Mouse (Mus musculus): ENCODE measurements at regions not wholly inside any gene's neighbourhood (a gene's known extent, or its start where the extent isn't known, plus 50 kb on each side); places are given as distances from the start of the nearest gene placed in this dataset.
A peak's percentile ranks its signal among the peaks of the same experiment; 100 is the strongest.

GRCm38 (mm10) chr8:126727068-126727467 lies 133.3 kb upstream of the Irf2bp2 start:
- WGBS (ENCODE audit: insufficient replicate concordance), result 73% methylated on average over 2 of the region's 2 CpGs
- H3K4me2 ChIP-seq, result no peak overlapping the region
- no peaks in the 10 kb centered on the region for H3K9me3 ChIP-seq (replicated peaks)
- no peaks in the 10 kb centered on the region for H3K4me1 ChIP-seq
- no peaks in the 10 kb centered on the region for H3K36me3 ChIP-seq
- no peaks in the 10 kb centered on the region for H3K27me3 ChIP-seq (replicated peaks)
- ATAC-seq, result no peak
- no peak overlapping the region for H3K27ac ChIP-seq
- no peak overlapping the region for H3K9ac ChIP-seq
- H3K4me3 ChIP-seq, result no peak overlapping the region

- Histone ChIP-seq H3K4me1 (0 out of 2 replicates have a peak, but pooled peaks cover 5% of the 10 kb centered on the region), H3K27me3 (replicated peaks) (no peaks in the 10 kb centered on the region), H3K4me3 (no peak overlapping the region), H3K36me3 (no peaks in the 10 kb centered on the region), H3K9ac (no peak overlapping the region), H3K27ac (no peak overlapping the region), H3K9me3 (replicated peaks) (no peaks in the 10 kb centered on the region), H3K4me2 (no peak overlapping the region)
- 64% methylated on average over 9 of the region's 9 CpGs for WGBS (ENCODE audit: insufficient replicate concordance)
- ATAC-seq, result no peak
These were observed 129.7 kb upstream of the Irf2bp2 start for GRCm38 (mm10) chr8:126723259-126724122.

- H3K27ac ChIP-seq, result no peak overlapping the region
- no peak overlapping the region for H3K4me3 ChIP-seq
- H3K36me3 ChIP-seq, result no peaks in the 10 kb centered on the region
- H3K9me3 ChIP-seq (replicated peaks), result no peaks in the 10 kb centered on the region
- no peaks in the 10 kb centered on the region for H3K27me3 ChIP-seq (replicated peaks)
- H3K9ac ChIP-seq, result no peak overlapping the region
- H3K4me2 ChIP-seq, result no peak overlapping the region
- ATAC-seq, result no peak
- H3K4me1 ChIP-seq, result 0 out of 2 replicates have a peak, but pooled peaks cover 5% of the 10 kb centered on the region
- WGBS (ENCODE audit: insufficient replicate concordance), result 69% methylated on average over 10 of the region's 10 CpGs
These were observed 127.8 kb upstream of the Irf2bp2 start for GRCm38 (mm10) chr8:126721621-126722020.

GRCm38 (mm10) chr8:126720473-126721145 lies 126.8 kb upstream of the Irf2bp2 start:
- peak overlapping the region; percentile 42; the same call in 1 of the 2 replicates for H3K27ac ChIP-seq
- peak; percentile 68; the same call in 1 of the 2 replicates for ATAC-seq

GRCm38 (mm10) chr8:126719748-126720147 lies 126.0 kb upstream of the Irf2bp2 start:
- no peaks in the 10 kb centered on the region for H3K27me3 ChIP-seq (replicated peaks)
- H3K9ac ChIP-seq, result no peak overlapping the region
- ATAC-seq, result no peak
- H3K36me3 ChIP-seq, result no peaks in the 10 kb centered on the region
- no peak overlapping the region for H3K4me2 ChIP-seq
- H3K27ac ChIP-seq, result no peak overlapping the region
- H3K9me3 ChIP-seq (replicated peaks), result no peaks in the 10 kb centered on the region
- 0 out of 2 replicates have a peak, but pooled peaks cover 5% of the 10 kb centered on the region for H3K4me1 ChIP-seq
- H3K4me3 ChIP-seq, result no peak overlapping the region
- 48% methylated on average over 2 of the region's 2 CpGs for WGBS (ENCODE audit: insufficient replicate concordance)

More at GRCm38 (mm10) chr8:126720473-126721145, 126.8 kb upstream of the Irf2bp2 start:
- no peaks in the 10 kb centered on the region for H3K9me3 ChIP-seq (replicated peaks)
- 66% methylated on average over 4 of the region's 4 CpGs for WGBS (ENCODE audit: insufficient replicate concordance)
- H3K4me3 ChIP-seq, result no peak overlapping the region
- no peak overlapping the region for H3K4me2 ChIP-seq
- no peak overlapping the region for H3K9ac ChIP-seq
- no peaks in the 10 kb centered on the region for H3K27me3 ChIP-seq (replicated peaks)
- H3K4me1 ChIP-seq, result 0 out of 2 replicates have a peak, but pooled peaks cover 5% of the 10 kb centered on the region
- H3K36me3 ChIP-seq, result no peaks in the 10 kb centered on the region

GRCm38 (mm10) chr8:126717652-126718155 lies 123.9 kb upstream of the Irf2bp2 start:
- Histone ChIP-seq H3K4me1 (0 out of 2 replicates have a peak, but pooled peaks cover 5% of the 10 kb centered on the region), H3K36me3 (no peaks in the 10 kb centered on the region), H3K4me2 (no peak overlapping the region), H3K9ac (no peak overlapping the region), H3K27ac (no peak overlapping the region), H3K27me3 (replicated peaks) (no peaks in the 10 kb centered on the region), H3K4me3 (no peak overlapping the region), H3K9me3 (replicated peaks) (no peaks in the 10 kb centered on the region)
- ATAC-seq, result no peak
- WGBS (ENCODE audit: insufficient replicate concordance), result 64% methylated on average over 2 of the region's 2 CpGs

- WGBS (ENCODE audit: insufficient replicate concordance), result 86% methylated on average over 1 of the region's 1 CpGs
- H3K9ac ChIP-seq, result no peak overlapping the region
These were observed 121.9 kb upstream of the Irf2bp2 start for GRCm38 (mm10) chr8:126715666-126716065.

GRCm38 (mm10) chr8:126713602-126714145 lies 119.9 kb upstream of the Irf2bp2 start:
- Histone ChIP-seq H3K4me1 (no peaks in the 10 kb centered on the region), H3K36me3 (no peaks in the 10 kb centered on the region), H3K27ac (no peak overlapping the region), H3K9me3 (replicated peaks) (no peaks in the 10 kb centered on the region), H3K27me3 (replicated peaks) (no peaks in the 10 kb centered on the region), H3K4me3 (no peak overlapping the region), H3K4me2 (no peak overlapping the region), H3K9ac (no peak overlapping the region)
- no peak for ATAC-seq
- WGBS (ENCODE audit: insufficient replicate concordance), result 59% methylated on average over 8 of the region's 8 CpGs

More at GRCm38 (mm10) chr8:126715666-126716065, 121.9 kb upstream of the Irf2bp2 start:
- H3K9me3 ChIP-seq (replicated peaks), result no peaks in the 10 kb centered on the region
- no peak overlapping the region for H3K4me2 ChIP-seq
- no peaks in the 10 kb centered on the region for H3K36me3 ChIP-seq
- 0 out of 2 replicates have a peak, but pooled peaks cover under 1% of the 10 kb centered on the region for H3K4me1 ChIP-seq
- ATAC-seq, result no peak
- H3K27me3 ChIP-seq (replicated peaks), result no peaks in the 10 kb centered on the region
- no peak overlapping the region for H3K27ac ChIP-seq
- no peak overlapping the region for H3K4me3 ChIP-seq

GRCm38 (mm10) chr8:126713181-126713580 lies 119.4 kb upstream of the Irf2bp2 start:
- WGBS (ENCODE audit: insufficient replicate concordance), result 72% methylated on average over 4 of the region's 4 CpGs
- ATAC-seq, result no peak

GRCm38 (mm10) chr8:126712749-126713148 lies 119.0 kb upstream of the Irf2bp2 start:
- Histone ChIP-seq H3K4me3 (no peak overlapping the region), H3K27ac (no peak overlapping the region), H3K9ac (no peak overlapping the region), H3K36me3 (no peaks in the 10 kb centered on the region), H3K9me3 (replicated peaks) (no peaks in the 10 kb centered on the region), H3K4me1 (no peaks in the 10 kb centered on the region), H3K4me2 (no peak overlapping the region), H3K27me3 (replicated peaks) (no peaks in the 10 kb centered on the region)
- no peak for ATAC-seq
- WGBS (ENCODE audit: insufficient replicate concordance), result 72% methylated on average over 6 of the region's 6 CpGs

More at GRCm38 (mm10) chr8:126713181-126713580, 119.4 kb upstream of the Irf2bp2 start:
- Histone ChIP-seq H3K27me3 (replicated peaks) (no peaks in the 10 kb centered on the region), H3K4me2 (no peak overlapping the region), H3K9ac (no peak overlapping the region), H3K9me3 (replicated peaks) (no peaks in the 10 kb centered on the region), H3K4me3 (no peak overlapping the region), H3K4me1 (no peaks in the 10 kb centered on the region), H3K27ac (no peak overlapping the region), H3K36me3 (no peaks in the 10 kb centered on the region)

- 62% methylated on average over 2 of the region's 2 CpGs for WGBS (ENCODE audit: insufficient replicate concordance)
- no peak overlapping the region for H3K27ac ChIP-seq
- H3K36me3 ChIP-seq, result no peaks in the 10 kb centered on the region
- H3K27me3 ChIP-seq (replicated peaks), result no peaks in the 10 kb centered on the region
- no peaks in the 10 kb centered on the region for H3K9me3 ChIP-seq (replicated peaks)
- no peak overlapping the region for H3K4me2 ChIP-seq
- H3K9ac ChIP-seq, result no peak overlapping the region
- ATAC-seq, result no peak
- H3K4me3 ChIP-seq, result no peak overlapping the region
- H3K4me1 ChIP-seq, result peaks cover 10% of the 10 kb centered on the region
These were observed 115.2 kb upstream of the Irf2bp2 start for GRCm38 (mm10) chr8:126708956-126709355.

Data from liver, embryonic 12.5 days (tissue).